Mouse (Mus musculus) erythroid progenitor cell, adult 5-6 weeks (primary cell): ENCODE results near the gene T. TPM values are rescaled to one million over a fixed set of nuclear protein-coding genes. Genes with fewer than 3 reads are reported as not detected.

Source experiments
- ATAC-seq: replicated peaks from 2 replicates; pipeline ENCODE4 v1.8.0; 2016; ENCODE audit warnings: moderate number of reproducible peaks, mild to moderate bottlenecking, moderate TSS enrichment, inconsistent platforms; ENCODE audit not compliant: poor library complexity, low FRiP score, severe bottlenecking
- total RNA-seq, 2 experiments: library from RNA; stranded (forward) in 1 of 2; stranded (reverse) in 1 of 2; fragments of 150-400 nt in 1 of 2; fragments of 186-747, 209-891 nt in 1 of 2; gene quantifications; 2 replicates each; pipeline versions ENCODE4 v1.2.3 to v1.2.4; 2015 to 2017; ENCODE audit warnings: low replicate concordance in 2 of 2

T gene
- total RNA-seq, 2 experiments from 2014 or later, result not detected

DNA sequence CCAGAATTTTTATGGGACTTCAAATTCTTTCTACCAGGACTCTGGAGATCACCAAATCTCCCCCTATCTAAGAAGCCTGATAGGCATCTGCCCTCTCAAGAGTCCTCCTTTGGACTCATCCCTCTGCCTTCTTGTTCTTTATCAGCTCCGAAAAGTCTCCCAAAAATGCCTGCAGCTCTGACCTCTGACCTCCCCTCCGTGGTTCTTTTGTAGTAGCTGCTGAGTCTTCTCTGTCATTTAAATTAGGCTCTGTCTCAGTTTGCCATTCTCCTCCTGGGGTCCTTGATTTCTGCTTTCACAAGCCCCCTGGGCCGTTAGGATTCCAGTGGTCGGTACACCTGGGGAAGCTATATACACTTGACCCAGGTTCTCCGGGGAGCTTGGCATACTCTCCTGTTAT lies 4.3 kb upstream of the T start:
- ATAC-seq, result no peak

DNA sequence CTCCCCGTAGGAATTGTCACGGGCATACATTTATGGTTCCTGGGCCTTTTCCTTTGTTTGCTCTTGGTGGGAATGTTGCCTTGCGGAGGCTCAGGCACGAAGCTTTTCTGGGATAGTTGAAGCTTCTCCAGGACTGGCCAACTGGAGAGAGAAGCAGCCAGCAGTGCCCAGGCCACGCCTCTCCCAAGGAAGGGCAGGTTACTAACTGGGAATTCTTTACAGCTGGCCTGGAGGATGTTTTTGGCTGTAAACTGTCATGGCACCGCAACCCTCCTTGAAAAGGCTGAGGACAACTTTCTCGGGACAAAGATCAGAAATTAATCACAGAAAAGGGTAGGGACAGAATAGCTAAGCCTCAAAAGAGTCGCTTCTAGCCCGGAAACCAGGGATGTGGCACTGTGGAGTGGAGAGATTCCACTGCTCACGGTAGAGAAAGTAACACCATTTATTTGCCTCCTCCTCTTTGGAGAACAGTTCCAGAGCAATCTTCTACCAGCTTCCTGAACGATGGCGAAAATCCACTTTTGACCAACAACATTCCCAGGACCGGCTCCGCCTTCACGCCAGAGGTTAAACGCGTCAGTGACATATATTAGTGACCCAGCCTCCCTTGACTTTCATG lies 1.9 kb upstream of the T start:
- no peak for ATAC-seq

DNA sequence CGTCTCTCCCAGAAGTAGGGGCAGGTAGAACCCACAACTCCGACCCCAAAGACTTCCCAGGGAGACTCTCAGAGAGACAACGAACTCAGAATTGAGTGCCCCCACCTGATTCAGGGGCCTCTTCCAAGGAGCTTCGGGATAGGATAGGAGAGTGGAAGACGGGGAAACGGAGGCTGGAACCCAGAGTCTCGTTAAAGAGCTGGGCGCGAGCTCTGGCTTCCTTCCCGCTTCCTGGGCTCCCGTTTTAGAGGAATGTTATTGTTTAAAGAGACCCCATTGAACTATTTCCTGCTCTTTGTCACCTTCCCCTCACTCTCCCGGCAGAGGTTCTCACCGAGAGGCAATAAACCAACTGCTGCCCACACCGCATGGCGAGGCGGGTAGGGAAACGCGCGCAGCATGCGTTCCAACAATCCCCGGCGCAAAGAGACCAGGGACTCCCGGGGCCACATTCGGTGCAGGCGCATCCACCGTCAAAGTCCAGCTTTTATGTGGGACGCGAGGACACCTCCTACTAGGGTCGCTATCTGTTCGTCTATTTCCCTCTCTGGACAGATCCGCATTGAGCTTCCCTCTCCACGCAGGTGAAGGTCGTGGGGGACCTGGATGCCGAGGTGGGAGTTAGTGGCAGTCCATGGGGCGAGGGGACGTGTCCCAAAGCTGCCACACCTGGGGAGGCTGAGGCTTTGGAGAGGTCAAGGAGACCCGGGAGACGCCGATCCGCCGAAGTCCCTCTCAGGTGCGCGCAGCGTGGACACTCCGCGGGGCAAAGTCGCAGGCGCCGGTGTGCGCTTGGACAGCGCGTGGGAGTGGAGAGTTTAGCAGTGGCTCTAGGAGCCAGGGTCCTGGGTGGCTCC lies 874 bp upstream of the T start:
- no peak for ATAC-seq

DNA sequence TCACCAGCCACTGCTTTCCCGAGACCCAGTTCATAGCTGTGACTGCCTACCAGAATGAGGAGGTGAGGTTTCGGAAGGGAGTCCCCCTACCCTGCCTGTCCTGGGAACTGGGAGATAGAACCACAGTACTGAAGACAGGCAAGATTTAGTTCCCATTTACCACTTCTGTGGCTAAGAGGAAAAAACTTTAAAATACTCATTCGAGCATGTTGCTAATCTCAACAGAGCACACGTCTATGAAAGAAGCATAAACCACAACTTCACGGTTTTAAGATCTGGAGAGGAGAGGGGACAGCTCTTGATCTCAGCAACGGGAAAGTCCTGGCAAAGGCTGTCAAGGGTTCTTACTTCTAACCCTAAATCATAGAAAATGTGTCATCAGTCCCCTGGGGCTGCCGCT lies 2.0 kb downstream of the T start:
- ATAC-seq, result no peak

DNA sequence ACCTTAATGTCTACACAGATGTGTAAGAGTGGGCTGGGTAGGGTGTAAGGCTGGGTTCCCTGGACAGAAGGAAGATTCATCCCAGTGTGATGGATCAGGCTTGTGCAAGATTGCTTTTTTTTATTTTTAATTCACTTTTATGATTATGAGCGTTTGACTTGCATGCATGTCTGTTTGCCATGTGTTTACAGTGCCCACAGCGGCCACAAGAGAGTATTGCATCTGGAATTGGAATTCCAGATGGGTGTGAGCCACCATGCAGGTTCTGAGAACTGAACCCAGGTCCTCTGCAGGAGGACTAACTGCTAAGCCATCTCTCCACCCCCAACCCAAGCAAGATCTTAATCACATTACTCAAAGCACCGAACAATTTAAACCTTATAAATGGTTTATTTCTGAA lies 9.8 kb downstream of the T start:
- no peak for ATAC-seq

DNA sequence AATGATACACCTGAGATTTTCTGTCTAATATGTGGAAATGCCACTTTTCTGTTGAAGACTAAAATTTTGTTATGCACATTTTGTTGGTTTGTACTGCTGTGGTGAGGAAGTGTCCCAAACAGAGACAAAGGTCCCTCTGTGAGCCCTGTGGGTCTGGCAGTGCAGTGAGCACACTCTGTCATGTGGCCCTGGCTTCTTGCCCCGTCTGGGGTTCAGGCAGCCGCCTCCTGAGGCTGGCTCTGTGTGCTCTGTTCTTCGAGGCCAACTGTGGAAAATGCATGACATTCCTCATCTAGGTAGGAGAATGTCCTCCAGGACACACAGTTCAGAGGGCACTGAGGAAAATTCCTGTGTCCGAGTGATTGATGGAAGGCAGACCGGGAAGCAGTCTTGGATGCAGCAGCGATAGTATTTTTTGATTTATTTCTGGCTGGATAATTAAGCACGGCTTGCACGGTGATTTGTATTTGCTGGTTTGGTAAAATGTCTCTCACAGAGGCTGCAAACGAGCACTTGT lies 13.5 kb downstream of the T start:
- no peak for ATAC-seq

DNA sequence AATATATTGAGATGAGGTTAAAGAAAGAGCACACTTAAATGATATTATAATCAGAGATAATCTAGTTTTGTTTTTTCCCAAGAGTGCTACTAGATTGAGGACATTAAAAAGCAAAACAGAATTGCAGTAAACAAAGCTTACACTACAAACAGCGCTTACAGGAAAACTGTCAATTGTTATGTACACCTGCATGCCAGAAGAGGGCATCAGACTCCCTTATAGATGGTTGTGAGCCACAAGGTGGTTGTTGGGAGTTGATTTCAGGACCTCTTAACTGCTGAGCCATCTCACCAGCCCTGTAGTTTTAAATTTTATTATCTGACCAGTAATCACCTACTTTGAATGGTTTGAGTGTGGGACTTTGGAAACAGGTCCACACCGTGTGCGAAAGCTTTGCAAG lies 14.1 kb downstream of the T start:
- no peak for ATAC-seq

DNA sequence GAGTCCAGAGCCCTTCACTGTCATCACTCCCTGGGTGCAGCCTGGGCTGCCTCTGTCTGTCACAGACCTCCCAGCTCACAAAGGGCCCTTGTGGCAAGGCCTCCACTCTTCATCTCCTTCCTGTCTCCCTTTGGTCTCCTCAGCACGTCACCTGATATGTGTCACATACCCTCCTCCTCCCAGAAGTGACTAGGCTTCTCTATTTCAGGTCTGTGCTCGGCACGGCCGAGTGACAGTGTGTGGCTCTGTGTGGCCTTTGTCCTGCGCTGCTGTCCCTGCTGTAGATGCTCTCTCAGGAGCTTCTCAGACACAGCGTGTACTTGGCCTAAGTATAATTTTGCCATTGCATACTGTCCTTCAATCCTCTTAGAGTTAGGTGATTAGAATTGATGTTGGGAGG lies 21.0 kb downstream of the T start:
- ATAC-seq, result no peak

DNA sequence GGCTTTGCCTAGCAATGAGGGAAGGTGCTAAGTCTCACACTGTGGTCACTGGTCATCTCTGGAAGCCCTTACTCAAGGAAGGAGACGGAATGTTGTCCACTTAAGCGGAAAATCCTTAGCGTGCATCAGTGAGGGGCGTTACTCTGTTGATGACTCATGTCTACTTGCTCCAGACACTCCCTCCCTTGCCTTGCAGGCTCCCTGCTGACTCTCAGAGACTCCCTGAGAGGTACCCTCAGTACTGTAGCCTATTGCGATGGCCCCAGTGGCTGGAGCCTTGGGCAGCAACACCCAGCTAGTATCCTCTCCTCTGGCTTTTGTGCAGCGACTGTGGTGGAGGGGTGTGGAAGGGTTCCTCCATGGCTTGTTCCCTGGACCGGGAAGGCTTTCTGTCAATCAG lies 21.4 kb downstream of the T start:
- no peak for ATAC-seq

DNA sequence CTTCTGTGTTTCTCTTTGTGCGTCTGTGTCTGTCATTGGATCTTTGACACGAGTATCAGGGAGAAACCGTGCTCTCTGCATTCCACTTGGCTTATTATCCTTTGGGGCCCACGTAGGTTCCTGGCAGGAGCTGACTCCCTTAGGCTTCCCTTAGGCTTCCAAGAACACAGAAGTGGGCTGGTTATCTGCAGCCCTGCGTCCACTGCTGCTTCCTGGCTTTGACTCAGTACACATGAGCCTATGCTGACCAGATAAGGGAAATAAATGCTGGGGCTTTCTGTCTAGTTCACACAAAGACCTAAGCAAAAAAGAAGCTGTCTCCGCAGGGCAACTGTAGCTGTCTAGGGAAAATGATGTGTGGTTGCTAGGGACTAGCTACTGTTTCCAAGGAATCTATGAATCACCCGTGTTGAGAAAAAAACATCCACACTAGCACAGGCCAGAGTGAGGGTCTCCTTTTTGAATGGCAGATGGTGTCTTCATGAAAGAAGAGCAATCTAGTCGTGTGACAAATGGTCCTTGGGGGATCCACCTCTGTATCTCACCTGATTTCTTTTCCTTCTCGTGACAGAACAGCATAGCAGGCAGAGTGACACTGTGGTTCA lies 22.7 kb downstream of the T start:
- ATAC-seq, result no peak

DNA sequence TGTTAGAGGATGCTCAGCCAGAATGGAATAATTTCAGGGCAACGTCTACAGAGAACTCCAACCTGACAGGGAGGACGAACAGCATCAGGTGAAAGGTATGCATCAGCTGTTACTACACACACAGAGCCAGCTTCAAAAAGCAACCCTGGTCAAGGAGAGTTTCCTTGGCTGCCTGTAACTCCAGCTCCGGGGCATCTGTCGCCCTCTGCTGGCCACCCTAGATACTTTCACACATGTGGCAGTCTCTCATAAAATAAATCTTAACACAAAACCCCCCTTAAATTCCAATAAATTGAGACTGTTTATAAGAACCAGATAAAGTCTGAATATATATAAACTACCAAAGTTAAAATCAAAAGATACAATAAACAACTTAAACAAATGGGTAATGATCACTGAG lies 27.3 kb downstream of the T start:
- ATAC-seq, result no peak

DNA sequence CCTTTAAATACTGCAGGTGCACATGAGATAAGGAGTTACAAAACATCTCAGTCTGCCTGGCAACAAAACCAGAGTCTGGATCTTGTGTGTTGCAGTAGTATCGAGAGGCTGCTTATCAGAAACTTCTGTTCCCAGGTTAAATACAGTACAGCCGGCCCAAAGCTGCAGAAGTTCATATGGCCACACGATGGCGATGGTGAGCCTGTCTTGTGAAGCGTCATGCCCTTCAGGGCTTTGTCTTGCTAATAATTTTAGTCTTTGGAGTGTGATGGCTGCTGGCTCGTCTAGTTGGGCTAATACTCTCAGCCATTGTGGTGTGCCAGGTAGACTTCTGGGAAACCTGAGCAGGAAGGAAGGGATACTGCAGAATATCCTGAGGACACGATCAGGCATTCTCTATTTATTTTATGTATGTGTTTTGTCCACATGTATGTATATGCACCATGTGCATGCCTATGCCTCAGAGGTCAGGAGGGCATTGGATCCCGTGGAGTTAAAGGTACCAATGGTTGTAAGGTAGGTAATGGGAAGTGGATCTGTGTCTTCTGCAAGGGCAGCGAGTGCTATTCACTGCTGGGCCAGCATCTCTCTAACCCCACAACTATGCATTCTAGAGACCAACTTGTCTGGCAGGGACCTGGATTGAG lies 29.4 kb downstream of the T start:
- ATAC-seq, result no peak

DNA sequence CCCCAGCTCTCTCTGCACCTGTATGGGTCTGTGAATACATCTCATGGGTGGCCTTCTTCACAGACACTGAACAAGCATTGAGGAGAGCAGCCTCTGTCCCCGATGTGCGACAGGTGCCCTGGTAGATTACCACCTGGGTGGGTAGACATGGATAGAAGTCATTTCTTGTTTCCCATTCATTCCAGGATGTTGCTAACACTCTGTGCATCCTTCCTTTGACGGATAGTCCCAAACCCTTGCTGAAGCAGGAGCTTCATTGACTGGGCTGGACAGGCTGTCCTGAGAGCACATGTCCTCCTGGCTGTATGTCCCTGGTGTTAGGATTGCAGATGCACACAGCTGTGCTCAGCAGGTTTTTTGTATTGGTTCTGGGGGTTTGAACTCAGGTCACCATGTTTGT lies 33.5 kb downstream of the T start:
- no peak for ATAC-seq

DNA sequence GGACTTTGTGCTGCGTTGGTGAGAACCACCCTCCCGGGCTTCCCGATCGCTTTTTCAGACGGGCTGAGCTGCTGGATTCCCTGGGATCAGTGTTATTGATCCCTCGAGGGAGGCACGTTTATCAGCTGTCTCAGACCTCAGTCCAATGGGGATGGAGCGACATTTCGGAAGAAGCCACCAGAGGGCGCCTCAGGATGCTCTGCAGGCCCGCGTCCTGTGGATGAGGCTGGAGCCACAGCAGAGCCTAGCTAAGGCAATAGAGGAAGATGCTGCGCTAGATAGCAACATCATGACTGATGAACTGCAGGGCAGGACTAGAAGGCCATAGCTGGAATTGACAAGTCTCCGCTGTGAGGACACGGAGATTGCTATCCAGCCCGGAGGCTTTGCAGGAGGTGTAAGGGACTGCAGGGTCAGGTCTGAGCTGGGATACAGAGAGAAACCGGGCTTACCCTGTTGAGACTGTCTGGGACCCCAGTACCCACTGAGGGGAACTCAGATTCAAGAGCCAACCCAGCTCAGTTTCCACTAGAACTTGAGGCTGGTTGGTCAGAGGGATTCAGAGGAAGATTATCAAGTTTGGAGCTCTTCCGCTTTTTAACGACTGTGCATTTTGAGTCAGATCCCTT lies 34.6 kb downstream of the T start:
- ATAC-seq, result peak; percentile 64; the same call in 1 of the 2 replicates

DNA sequence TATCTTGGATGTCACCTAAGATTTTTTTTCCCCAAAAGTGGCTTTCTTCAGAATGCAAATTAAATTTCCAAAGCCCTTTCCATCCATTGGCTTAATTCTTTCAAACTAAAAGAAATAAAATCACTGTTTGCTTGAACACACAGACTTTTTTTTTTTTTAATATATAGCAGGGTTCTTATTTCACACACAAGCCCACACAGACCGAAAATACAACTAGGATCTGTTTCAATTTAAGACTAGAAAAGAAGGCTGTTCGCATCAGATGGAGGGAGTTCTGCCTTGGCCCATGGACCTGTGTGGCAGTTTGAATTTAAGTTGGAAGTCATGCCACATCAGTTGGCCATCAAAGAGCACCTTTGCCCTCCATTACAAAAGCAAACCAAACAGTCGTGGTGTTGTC lies 44.3 kb downstream of the T start:
- ATAC-seq, result no peak

DNA sequence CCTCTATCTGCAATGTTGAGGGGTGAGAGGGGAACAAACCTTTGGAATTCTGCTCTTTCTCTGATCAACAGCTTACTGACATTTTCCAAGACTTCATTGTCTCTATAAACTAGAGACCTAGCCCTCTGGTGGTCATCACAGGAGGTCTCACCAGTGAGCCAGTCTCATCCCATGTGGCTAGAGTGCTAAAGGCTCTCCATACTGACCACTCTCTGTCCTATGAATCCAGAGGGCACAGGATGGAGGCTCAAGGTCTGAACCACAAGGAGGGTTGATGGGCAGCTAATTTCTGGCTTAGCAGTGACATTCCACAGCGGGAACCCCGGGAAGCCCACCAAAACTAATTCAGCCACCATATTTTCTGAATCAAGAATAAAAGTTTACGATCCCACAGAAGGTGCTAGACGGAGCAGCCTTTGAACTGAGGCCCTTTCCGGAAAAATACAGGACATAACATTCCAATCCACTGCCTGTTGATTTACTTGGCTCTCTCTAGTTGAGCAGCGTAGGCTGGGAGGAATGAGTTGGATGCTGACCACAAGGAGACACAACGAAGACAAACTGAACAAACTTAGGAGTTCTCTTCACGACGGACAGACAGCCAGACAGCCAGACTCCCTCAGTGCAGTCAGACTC lies 45.4 kb downstream of the T start:
- no peak for ATAC-seq

DNA sequence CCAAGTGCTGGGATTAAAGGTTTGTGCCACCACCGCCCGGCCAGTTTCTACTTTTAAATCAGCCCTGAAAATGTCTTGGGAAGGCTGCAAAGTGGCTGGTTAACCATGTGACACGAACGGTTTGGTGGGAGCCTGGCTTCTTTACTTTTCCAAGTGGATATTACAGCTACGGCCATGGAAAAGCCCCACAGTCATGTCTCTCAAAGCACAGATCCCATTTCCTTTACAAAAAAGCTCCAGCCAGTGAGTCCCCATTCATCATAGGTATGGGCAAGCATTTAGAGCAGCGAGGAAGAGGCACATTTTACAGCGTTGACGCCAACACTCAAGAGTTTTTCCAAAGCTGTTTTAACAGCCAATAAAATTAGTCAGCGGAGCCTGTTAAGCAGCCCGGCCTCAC lies 47.6 kb downstream of the T start:
- no peak for ATAC-seq

DNA sequence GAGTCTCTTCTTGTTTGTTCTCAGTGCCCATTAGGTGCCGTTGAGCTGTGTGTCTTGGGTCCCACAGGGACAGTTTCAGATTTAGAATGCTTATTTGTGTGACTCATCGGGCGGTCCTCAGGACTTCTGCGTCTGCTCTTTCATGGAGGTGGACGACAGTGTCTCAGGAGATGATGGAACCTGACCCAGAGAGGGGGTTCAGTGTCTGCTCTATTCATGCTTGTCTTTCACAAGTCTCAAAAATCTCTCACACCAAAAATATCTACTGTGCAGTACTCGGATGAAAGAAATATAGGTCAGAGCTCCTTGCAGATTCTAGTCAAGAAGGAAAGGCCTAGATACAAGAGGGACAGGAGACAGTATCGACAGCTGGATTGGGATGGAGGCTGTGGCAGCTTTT lies 48.7 kb downstream of the T start:
- no peak for ATAC-seq

DNA sequence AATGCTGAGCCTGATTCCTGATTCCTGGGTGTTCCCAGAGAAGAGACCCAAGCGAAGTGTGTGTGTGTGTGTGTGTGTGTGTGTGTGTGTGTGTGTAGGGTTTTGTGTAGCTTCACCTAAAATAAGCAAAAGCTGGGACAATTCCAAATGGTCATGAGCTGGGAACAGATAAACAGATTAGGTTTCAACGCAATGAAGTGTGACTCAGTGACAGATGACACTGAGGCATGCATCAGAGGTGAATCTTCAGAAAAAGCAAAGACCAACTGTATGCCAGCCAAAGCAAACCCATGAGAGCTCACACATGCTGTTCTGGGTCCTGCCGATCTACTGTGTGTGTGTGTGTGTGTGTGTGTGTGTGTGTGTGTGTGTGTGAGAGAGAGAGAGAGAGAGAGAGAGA lies 50.0 kb downstream of the T start:
- no peak for ATAC-seq

DNA sequence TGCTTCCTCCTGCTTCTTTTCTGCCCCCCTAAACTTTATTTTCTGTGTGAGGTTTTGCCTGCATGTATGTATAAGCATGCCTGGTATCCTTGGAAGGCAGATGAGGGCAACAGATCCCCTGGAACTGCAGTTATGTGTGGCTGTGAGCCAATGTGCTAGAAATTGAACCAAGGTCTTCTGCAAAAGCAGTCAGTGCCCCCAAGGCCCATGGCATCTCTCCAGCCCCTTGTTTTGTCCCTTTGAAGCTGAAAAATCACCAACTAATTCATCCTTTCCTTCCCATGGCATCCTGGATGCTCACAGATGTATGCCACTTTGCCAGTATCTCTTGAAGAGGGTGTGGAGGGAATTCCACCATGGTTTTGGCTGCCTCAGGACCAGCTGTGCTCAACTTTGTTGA lies 50.9 kb downstream of the T start:
- ATAC-seq, result no peak
